Mouse (Mus musculus) skeletal muscle tissue, postnatal 0 days (tissue): Measurements from ENCODE around the gene Cdc7. TPM values are rescaled to one million over a fixed set of nuclear protein-coding genes. Genes with fewer than 3 reads are reported as not detected.

Experiments
- polyA plus RNA-seq: library from polyadenylated mRNA; unstranded; fragments of >200 nt; fragmentation: Nextera tagmentation; extraction: Ambion mirVana; gene quantifications from 2 replicates; pipeline ENCODE4 v1.2.1, GENCODE M21; 2015

Gene Cdc7
- 6.4 and 6.8 TPM in 2 replicates for polyA plus RNA-seq

GRCm38 (mm10) chr5:106963584-106964512, at the start of gene Cdc7:
Gene Cdc7, plus strand, starts transcription at chr5:106964322.

GRCm38 (mm10) chr5:106925488-106926368, 38.4 kb upstream of the Cdc7 start, which contains the start of gene Hfm1:
Gene Hfm1, minus strand, starts transcription at chr5:106926321.

Other genes starting within 250 kb of the Cdc7 start
- gene Hfm1, start 38.0 kb upstream of the Cdc7 start, polyA plus RNA-seq = not detected in 2 replicates